Mouse (Mus musculus) layer of hippocampus, adult 11-12 months (tissue): ENCODE results near the gene Itgam.
A peak's percentile ranks its signal among the peaks of the same experiment; 100 is the strongest.

Experiments
- DNase-seq: peaks from one replicate; pipeline ENCODE4 v3.0.0; 2022; ENCODE audit warnings: low spot score

Gene Itgam

GRCm38 (mm10) chr7:128057860-128058259, 4.6 kb upstream of the Itgam start:
- no peak for DNase-seq

GRCm38 (mm10) chr7:128058576-128058975, 3.9 kb upstream of the Itgam start:
- no peak for DNase-seq

GRCm38 (mm10) chr7:128059091-128059490, 3.3 kb upstream of the Itgam start:
- no peak for DNase-seq

GRCm38 (mm10) chr7:128063211-128063781, 856 bp downstream of the Itgam start:
- DNase-seq = no peak

GRCm38 (mm10) chr7:128065547-128065946, 3.1 kb downstream of the Itgam start:
- no peak for DNase-seq

GRCm38 (mm10) chr7:128067847-128068246, 5.4 kb downstream of the Itgam start:
- no peak for DNase-seq

- no peak for DNase-seq
Observed at GRCm38 (mm10) chr7:128069844-128070243, 7.4 kb downstream of the Itgam start.

GRCm38 (mm10) chr7:128071816-128072215, 9.4 kb downstream of the Itgam start:
- no peak for DNase-seq

- no peak for DNase-seq
Observed at GRCm38 (mm10) chr7:128080012-128080411, 17.6 kb downstream of the Itgam start.

- no peak for DNase-seq
Observed at GRCm38 (mm10) chr7:128089141-128089540, 26.7 kb downstream of the Itgam start.

GRCm38 (mm10) chr7:128098135-128098534, 35.7 kb downstream of the Itgam start:
- no peak for DNase-seq

- DNase-seq = no peak
Observed at GRCm38 (mm10) chr7:128100742-128101357, 38.4 kb downstream of the Itgam start.

GRCm38 (mm10) chr7:128105246-128105645, 42.8 kb downstream of the Itgam start:
- DNase-seq = peak; percentile 43

- no peak for DNase-seq
Observed at GRCm38 (mm10) chr7:128107462-128107861, 45.0 kb downstream of the Itgam start.

- DNase-seq = no peak
Observed at GRCm38 (mm10) chr7:128110314-128110713, 47.9 kb downstream of the Itgam start.

GRCm38 (mm10) chr7:128112131-128112530, 49.7 kb downstream of the Itgam start:
- no peak for DNase-seq

- DNase-seq = no peak
Observed at GRCm38 (mm10) chr7:128114371-128115105, 52.1 kb downstream of the Itgam start.

- no peak for DNase-seq
Observed at GRCm38 (mm10) chr7:128115211-128115958, 52.9 kb downstream of the Itgam start.

- DNase-seq = no peak
Observed at GRCm38 (mm10) chr7:128116396-128116795, 54.0 kb downstream of the Itgam start.

- DNase-seq = no peak
Observed at GRCm38 (mm10) chr7:128119726-128120490, 57.5 kb downstream of the Itgam start.

GRCm38 (mm10) chr7:128128741-128129720, 66.6 kb downstream of the Itgam start, which contains the start of gene Itgax:
Itgax (plus strand) TSS chr7:128129547.
- no peak for DNase-seq
